Mouse (Mus musculus) MEL (cell line): ENCODE results near the gene Hspa2. TPM values are rescaled to one million over a fixed set of nuclear protein-coding genes. Genes with fewer than 3 reads are reported as not detected.

Source experiments
- DNase-seq: peaks from one replicate; pipeline ENCODE4 v3.0.0; 2011; ENCODE audit warnings: low read depth, low spot score
- H3K27ac ChIP-seq: 2 replicates; pipeline ENCODE4 v1.5.1; 2012; ENCODE audit warnings: low read depth, mild to moderate bottlenecking, control low read depth, low read length, moderate library complexity; ENCODE audit not compliant: control insufficient read depth
- H3K27me3 ChIP-seq, 2 experiments: fragments of 150-350 bp in 1 of 2; sonication (generic) in 1 of 2; 2 replicates each; pipeline ENCODE4 v1.6.1; 2012; ENCODE audit warnings: low read length in 2 of 2, mild to moderate bottlenecking in 2 of 2, improper control_type of control experiment in 1 of 2, moderate library complexity in 1 of 2; ENCODE audit not compliant: insufficient read depth in 2 of 2, control insufficient read depth in 1 of 2
- H3K36me3 ChIP-seq, 2 experiments: 2 replicates each; pipeline ENCODE4 v1.6.1; 2012 to 2014; ENCODE audit warnings: low read length in 2 of 2, improper control_type of control experiment in 1 of 2, inconsistent platforms in 1 of 2, mild to moderate bottlenecking in 1 of 2; ENCODE audit not compliant: insufficient read depth in 2 of 2, control insufficient read depth in 1 of 2
- H3K4me1 ChIP-seq, 2 experiments: fragments of 150-350 bp in 1 of 2; sonication (generic) in 1 of 2; 2 replicates each; pipeline ENCODE4 v1.6.1; 2012; ENCODE audit warnings: low read length in 2 of 2, improper control_type of control experiment in 1 of 2, mild to moderate bottlenecking in 1 of 2; ENCODE audit not compliant: insufficient read depth in 2 of 2, control insufficient read depth in 1 of 2
- H3K4me3 ChIP-seq, 2 experiments: fragments of 150-350 bp in 1 of 2; sonication (generic) in 1 of 2; 2 replicates each; pipeline ENCODE4 v1.5.1; 2012; ENCODE audit warnings: low read depth in 2 of 2, low read length in 2 of 2, mild to moderate bottlenecking in 2 of 2, moderate library complexity in 2 of 2, control low read depth in 1 of 2, improper control_type of control experiment in 1 of 2; ENCODE audit not compliant: control insufficient read depth in 1 of 2, insufficient read depth in 1 of 2
- H3K79me2 ChIP-seq: 2 replicates; pipeline ENCODE4 v1.6.1; 2012; ENCODE audit warnings: mild to moderate bottlenecking, low read length, moderate library complexity; ENCODE audit not compliant: control insufficient read depth, poor library complexity, insufficient read depth
- H3K9ac ChIP-seq: 2 replicates; pipeline ENCODE4 v1.6.1; 2012; ENCODE audit warnings: low read depth, mild to moderate bottlenecking, control low read depth, low read length, moderate library complexity; ENCODE audit not compliant: control insufficient read depth, poor library complexity, severe bottlenecking
- H3K9me3 ChIP-seq: fragments of 150-350 bp; sonication (generic); replicated peaks from 2 replicates; pipeline ENCODE4 v1.6.1; 2012; ENCODE audit warnings: mild to moderate bottlenecking, low read length, improper control_type of control experiment, moderate library complexity; ENCODE audit not compliant: insufficient read depth
- BHLHE40 ChIP-seq: IDR thresholded peaks from 2 replicates; pipeline ENCODE4 v1.6.1; 2012; ENCODE audit warnings: low read depth, mild to moderate bottlenecking, inconsistent platforms, low read length, improper control_type of control experiment, borderline replicate concordance
- CHD1 ChIP-seq: IDR thresholded peaks from 2 replicates; pipeline ENCODE4 v1.6.1; 2012; ENCODE audit warnings: low read depth, mild to moderate bottlenecking, inconsistent platforms, low read length, improper control_type of control experiment
- E2F4 ChIP-seq: IDR thresholded peaks from 2 replicates; pipeline ENCODE4 v1.6.1; 2011; ENCODE audit warnings: low read depth, low read length, improper control_type of control experiment, borderline replicate concordance
- EP300 ChIP-seq, 2 experiments: IDR thresholded peaks; 2 replicates each; pipeline ENCODE4 v1.6.1; 2011; ENCODE audit warnings: improper control_type of control experiment in 2 of 2, low read length in 2 of 2, low read depth in 1 of 2, mild to moderate bottlenecking in 1 of 2
- ETS1 ChIP-seq: IDR thresholded peaks from 2 replicates; pipeline ENCODE4 v1.6.1; 2012; ENCODE audit warnings: low read depth, mild to moderate bottlenecking, inconsistent platforms, low read length, improper control_type of control experiment, moderate library complexity
- JUND ChIP-seq: IDR thresholded peaks from 2 replicates; pipeline ENCODE4 v1.6.1; 2011; ENCODE audit warnings: low read depth, mild to moderate bottlenecking, improper control_type of control experiment, low read length
- MAFK ChIP-seq: IDR thresholded peaks from 2 replicates; pipeline ENCODE4 v1.6.1; 2011; ENCODE audit warnings: low read depth, mild to moderate bottlenecking, low read length, improper control_type of control experiment, borderline replicate concordance
- MAX ChIP-seq: IDR thresholded peaks from 2 replicates; pipeline ENCODE4 v1.6.1; 2011; ENCODE audit warnings: low read length, improper control_type of control experiment
- MYB ChIP-seq: IDR thresholded peaks from 2 replicates; pipeline ENCODE4 v1.6.1; 2011; ENCODE audit warnings: mild to moderate bottlenecking, low read depth, low read length, improper control_type of control experiment
- MYC ChIP-seq: IDR thresholded peaks from 2 replicates; pipeline ENCODE4 v1.6.1; 2011; ENCODE audit warnings: low read depth, mild to moderate bottlenecking, low read length, improper control_type of control experiment, moderate library complexity
- NELFE ChIP-seq: IDR thresholded peaks from 2 replicates; pipeline ENCODE4 v1.6.1; 2011; ENCODE audit warnings: low read depth, low read length, improper control_type of control experiment
- NRF1 ChIP-seq: IDR thresholded peaks from 2 replicates; pipeline ENCODE4 v1.6.1; 2014; ENCODE audit warnings: low read depth, mild to moderate bottlenecking, inconsistent platforms, low read length, improper control_type of control experiment, moderate library complexity; ENCODE audit not compliant: poor library complexity, insufficient read depth, severe bottlenecking
- POLR2A ChIP-seq, 2 experiments: IDR thresholded peaks; 2 replicates each; pipeline ENCODE4 v1.6.1; 2011 to 2012; ENCODE audit warnings: low read length in 2 of 2, mild to moderate bottlenecking in 2 of 2, control low read depth in 1 of 2, improper control_type of control experiment in 1 of 2, low read depth in 1 of 2, moderate library complexity in 1 of 2; ENCODE audit not compliant: control insufficient read depth in 1 of 2, insufficient read depth in 1 of 2, poor library complexity in 1 of 2
- RCOR1 ChIP-seq: IDR thresholded peaks from 2 replicates; pipeline ENCODE4 v1.6.1; 2012; ENCODE audit warnings: low read depth, mild to moderate bottlenecking, inconsistent platforms, low read length, improper control_type of control experiment
- SMC3 ChIP-seq: IDR thresholded peaks from 2 replicates; pipeline ENCODE4 v1.6.1; 2011; ENCODE audit warnings: low read depth, low read length, improper control_type of control experiment
- TBP ChIP-seq: IDR thresholded peaks from 2 replicates; pipeline ENCODE4 v1.8.0; 2011; ENCODE audit warnings: low read depth, low read length, improper control_type of control experiment
- TCF12 ChIP-seq: IDR thresholded peaks from 2 replicates; pipeline ENCODE4 v1.6.1; 2014; ENCODE audit warnings: low read depth, mild to moderate bottlenecking, inconsistent platforms, low read length, improper control_type of control experiment, moderate library complexity
- USF2 ChIP-seq, 2 experiments: IDR thresholded peaks; 2 replicates each; pipeline ENCODE4 v1.6.1; 2011 to 2012; ENCODE audit warnings: improper control_type of control experiment in 2 of 2, low read length in 2 of 2, borderline replicate concordance in 1 of 2, inconsistent platforms in 1 of 2, low read depth in 1 of 2, mild to moderate bottlenecking in 1 of 2; ENCODE audit not compliant: insufficient read depth in 1 of 2
- ZMIZ1 ChIP-seq: IDR thresholded peaks from 2 replicates; pipeline ENCODE4 v1.6.1; 2012; ENCODE audit warnings: low read depth, mild to moderate bottlenecking, inconsistent platforms, low read length, improper control_type of control experiment, moderate library complexity
- polyA plus RNA-seq, 2 experiments: library from polyadenylated mRNA; stranded (reverse) in 1 of 2; unstranded in 1 of 2; fragments of >175 nt in 1 of 2; fragments of >200 nt in 1 of 2; gene quantifications; 2 replicates each; pipeline versions ENCODE4 v1.2.1 to v1.2.4; 2012; ENCODE audit warnings: low replicate concordance in 2 of 2, low read depth in 1 of 2; ENCODE audit not compliant: insufficient read length in 2 of 2, insufficient read depth in 1 of 2, missing spikeins in 1 of 2
- total RNA-seq: library from RNA; depleted of rRNA; stranded (reverse); fragments of 300-350 nt; gene quantifications from 2 replicates; pipeline ENCODE4 v1.2.3, GENCODE M21; 2012

Gene Hspa2
- total and polyA plus RNA-seq, 3 experiments = 6.6 to 9.3 TPM; not detected in 1

DNA sequence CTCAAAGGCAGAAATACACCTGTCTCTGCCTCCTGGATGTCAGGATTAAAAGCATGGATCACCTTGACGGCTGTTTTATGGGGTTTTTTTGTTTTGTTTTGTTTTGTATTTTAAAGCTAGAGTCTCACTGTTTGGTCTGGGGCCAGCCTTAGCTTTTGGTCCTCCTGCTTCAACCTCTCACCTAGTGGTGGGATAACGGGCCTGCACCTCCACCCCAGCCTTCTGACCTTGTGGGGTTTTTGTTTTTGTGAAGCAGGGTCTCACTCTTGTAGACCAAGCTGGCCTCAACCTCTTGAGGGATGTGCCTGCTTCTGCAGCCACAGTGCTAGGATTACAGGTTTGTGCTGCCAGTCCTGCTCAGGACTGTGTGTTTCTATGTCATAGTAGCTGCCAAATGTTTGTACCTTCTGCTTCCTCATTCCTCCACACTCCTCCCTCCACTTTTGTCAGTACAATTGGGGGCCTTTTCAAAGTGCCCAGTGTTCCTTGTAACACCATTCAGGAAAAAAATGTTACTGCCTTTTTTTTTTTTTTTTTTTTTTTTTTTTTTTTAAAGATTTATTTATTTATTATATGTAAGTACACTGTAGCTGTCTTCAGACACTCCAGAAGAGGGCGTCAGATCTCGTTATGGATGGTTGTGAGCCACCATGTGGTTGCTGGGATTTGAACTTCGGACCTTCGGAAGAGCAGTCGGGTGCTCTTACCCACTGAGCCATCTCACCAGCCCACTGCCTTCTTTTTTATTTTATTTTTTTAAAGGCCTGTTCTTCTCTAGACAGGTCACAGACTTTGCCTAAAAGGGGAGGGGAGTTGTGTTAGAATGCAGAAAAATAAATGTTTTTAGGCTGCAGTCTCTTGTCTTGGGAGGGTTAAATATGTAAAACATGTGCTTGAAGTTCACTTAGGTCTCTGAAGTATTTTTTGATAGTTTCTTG lies 30.8 kb upstream of the Hspa2 start (continued):
- TF ChIP-seq NELFE = no peak
- no peak for TF ChIP-seq USF2 (IDR thresholded peaks at IDR 0.05; ENCODE audit: borderline replicate concordance in 1 of 2, insufficient read depth in 1 of 2, low read depth in 1 of 2, low read length in 2 of 2)
- no peak for TF ChIP-seq JUND
- no peak for TF ChIP-seq MAX

- DNase-seq = no peak
- H3K4me1 ChIP-seq = peaks cover 17 to 43% of the 10 kb centered on the region in 2 experiments
- no peaks in the 10 kb centered on the region for H3K27me3 ChIP-seq
- H3K4me3 ChIP-seq = no peak overlapping the region
- H3K36me3 ChIP-seq = peaks cover 3 to 52% of the 10 kb centered on the region in 2 experiments
- no peak overlapping the region for H3K27ac ChIP-seq
- peaks cover 88% of the 10 kb centered on the region for H3K79me2 ChIP-seq
- TF ChIP-seq EP300 (IDR thresholded peaks at IDR 0.05; ENCODE audit: low read depth in 1 of 2, low read length in 2 of 2) (no peak), MYB (no peak), CHD1 (no peak), ZMIZ1 (no peak), NELFE (no peak), NRF1 (no peak), RCOR1 (no peak), BHLHE40 (no peak), MAX (no peak), MAFK (no peak), MYC (no peak), E2F4 (no peak), ETS1 (no peak), SMC3 (no peak), TCF12 (no peak), TBP (no peak), POLR2A (IDR thresholded peaks at IDR 0.05; ENCODE audit: control insufficient read depth in 1 of 2, insufficient read depth in 1 of 2, low read depth in 1 of 2, low read length in 2 of 2, poor library complexity in 1 of 2) (no peak)
- TF ChIP-seq, all 39 proteins: peak for 0
- Histone ChIP-seq H3K9me3 (no peaks in the 10 kb centered on the region), H3K9ac (no peak overlapping the region)
Observed at GRCm38 (mm10) chr12:76373991-76374390, 30.0 kb upstream of the Hspa2 start.
